Mouse (Mus musculus) kidney, adult 2 months (tissue): ENCODE measurements around the gene Ifnb1. TPM values are rescaled to one million over a fixed set of nuclear protein-coding genes. Genes with fewer than 3 reads are reported as not detected.
"Not testable (repeated sequence)": the region's sequence is repeated elsewhere in the genome, so short reads cannot be mapped to it uniquely, and the experiment has no call there.

Experiments used
- DNase-seq: peaks from one replicate; pipeline ENCODE4 v3.0.0; 2021
- H3K27ac ChIP-seq: fragments of 200-500 bp; 2 replicates; pipeline ENCODE4 v1.5.1; 2012; ENCODE audit warnings: low read depth, low read length, control low read depth, inconsistent platforms; ENCODE audit not compliant: insufficient read depth
- H3K27me3 ChIP-seq: fragments of 200-500 bp; replicated peaks from 2 replicates; pipeline ENCODE4 v1.6.1; 2012; ENCODE audit warnings: mild to moderate bottlenecking, moderate library complexity, low read length, inconsistent platforms; ENCODE audit not compliant: control insufficient read depth, insufficient read depth
- H3K36me3 ChIP-seq: fragments of 200-500 bp; 2 replicates; pipeline ENCODE4 v1.6.1; 2012; ENCODE audit warnings: mild to moderate bottlenecking, moderate library complexity, low read length, inconsistent platforms; ENCODE audit not compliant: control insufficient read depth, insufficient read depth
- H3K4me1 ChIP-seq: fragments of 200-500 bp; 2 replicates; pipeline ENCODE4 v1.6.1; 2011; ENCODE audit warnings: low read length; ENCODE audit not compliant: control insufficient read depth, insufficient read depth
- H3K4me3 ChIP-seq: fragments of 200-500 bp; 2 replicates; pipeline ENCODE4 v1.5.1; 2011; ENCODE audit warnings: mild to moderate bottlenecking, low read depth, low read length, control low read depth; ENCODE audit not compliant: insufficient read depth
- CTCF ChIP-seq: fragments of 200-500 bp; conservative IDR thresholded peaks from 2 replicates; pipeline ENCODE4 v1.5.1; 2011; ENCODE audit warnings: low read depth, mild to moderate bottlenecking, control low read depth, low read length, moderate library complexity, mixed read lengths; ENCODE audit not compliant: insufficient read depth, insufficient read length
- POLR2A ChIP-seq: fragments of 200-500 bp; IDR thresholded peaks from one replicate; pipeline ENCODE4 v1.6.1; 2011; ENCODE audit warnings: low read depth, low read length, control low read depth
- WGBS: fragments of 180-500 bp; shearing (Covaris S2); methylation state at CpG from one replicate; pipeline ENCODE4 v1.1.7; 2018; 5-methylcytosine and 5-hydroxymethylcytosine counted together
- polyA plus RNA-seq: library from polyadenylated mRNA; depleted of rRNA; stranded (reverse); fragments of >200 nt; gene quantifications from 2 replicates; pipeline ENCODE4 v1.2.3, GENCODE M21; 2012; rRNA removed

The Ifnb1 gene
- polyA plus RNA-seq = not detected in 2 replicates

GRCm38 (mm10) chr4:88522674-88523073 lies at the start of gene Ifnb1:
TSS of gene Ifnb1 (minus strand) at chr4:88522774.
- Histone ChIP-seq H3K4me3 (no peak within 1 kb of the TSS), H3K36me3 (no peaks in the 10 kb centered on the region), H3K27ac (no peak within 1 kb of the TSS), H3K27me3 (no peaks in the 10 kb centered on the region), H3K4me1 (no peaks in the 10 kb centered on the region)
- TF ChIP-seq CTCF (no peak), POLR2A (no peak)
- DNase-seq = no peak
- 90% methylated on average over 4 of the region's 4 CpGs for WGBS

DNA sequence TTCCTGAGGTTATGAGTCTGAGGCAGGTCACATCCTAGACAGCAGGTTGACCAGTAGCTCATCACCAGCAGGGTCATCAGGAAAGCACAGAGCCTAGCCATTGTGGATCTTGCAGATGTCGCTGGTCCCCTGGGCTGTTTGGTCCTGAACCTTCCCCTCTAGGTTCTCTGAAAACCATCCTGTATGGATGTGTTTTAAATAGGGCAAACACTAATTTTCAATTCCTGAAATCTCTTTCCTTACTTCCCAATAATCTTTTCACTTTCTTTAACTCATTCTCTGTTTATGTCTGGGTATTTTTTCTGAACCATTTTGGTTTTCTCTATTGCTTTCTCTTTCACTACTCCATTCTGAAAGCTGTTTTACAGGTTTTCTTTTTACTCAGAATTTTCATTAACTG lies 49.1 kb upstream of the Ifnb1 start, which contains the start of gene Ifna14:
Ifna14 (minus strand) TSS at position 101 of the 400 bp plus-strand sequence.
- TF ChIP-seq CTCF = no peak
- no peak for TF ChIP-seq POLR2A
- DNase-seq = no peak
- Histone ChIP-seq H3K36me3 (no peaks in the 10 kb centered on the region), H3K4me1 (no peaks in the 10 kb centered on the region), H3K27ac (no peak within 1 kb of the TSS), H3K27me3 (no peaks in the 10 kb centered on the region), H3K4me3 (no peak within 1 kb of the TSS)
- 79% methylated on average over 1 of the region's 1 CpGs for WGBS

DNA sequence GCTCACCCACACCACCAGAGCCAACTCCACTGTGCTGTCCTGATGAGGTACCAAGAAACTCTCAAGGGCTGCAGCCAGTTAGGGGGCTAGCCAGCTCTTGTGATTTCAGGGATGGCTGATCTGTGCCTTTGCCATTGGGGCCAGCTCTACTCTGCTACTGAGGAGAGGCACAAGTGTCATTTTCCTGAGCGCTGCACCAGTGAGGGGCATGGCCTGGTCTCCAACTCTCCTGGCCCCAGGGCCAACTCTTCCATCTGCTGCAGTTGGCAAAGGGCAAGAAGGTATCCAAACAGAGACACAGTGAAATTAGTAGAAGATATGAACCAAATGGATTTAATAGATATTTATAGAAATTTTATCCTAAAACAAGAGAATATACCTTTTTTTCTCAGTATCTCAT lies 39.2 kb upstream of the Ifnb1 start:
- no peak for TF ChIP-seq CTCF
- no peak for TF ChIP-seq POLR2A
- Histone ChIP-seq H3K27ac (no peak overlapping the region), H3K27me3 (no peaks in the 10 kb centered on the region), H3K4me1 (no peaks in the 10 kb centered on the region), H3K4me3 (no peak overlapping the region), H3K36me3 (no peaks in the 10 kb centered on the region)
- 100% methylated on average over 1 of the region's 1 CpGs for WGBS
- no peak for DNase-seq

DNA sequence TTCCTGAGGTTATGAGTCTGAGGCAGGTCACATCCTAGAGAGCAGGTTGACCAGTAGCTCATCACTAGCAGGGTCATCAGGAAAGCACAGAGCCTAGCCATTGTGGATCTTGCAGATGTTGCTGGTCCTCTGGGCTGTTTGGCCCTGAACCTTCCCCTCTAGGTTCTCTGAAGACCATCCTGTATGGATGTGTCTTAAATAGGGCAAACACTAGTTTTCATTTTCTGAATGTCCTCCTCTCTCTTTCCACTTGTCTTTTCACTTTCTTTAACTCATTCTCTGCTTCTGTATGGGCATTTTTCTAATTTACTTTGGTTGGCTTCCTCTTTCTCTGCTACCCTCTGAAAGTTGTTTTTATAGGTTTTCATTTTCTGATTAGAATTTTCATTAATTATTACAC lies 35.6 kb upstream of the Ifnb1 start, which contains the start of gene Ifna15:
Ifna15 (minus strand) TSS at position 101 of the 400 bp plus-strand sequence.
- not testable (repeated sequence) for H3K27me3 ChIP-seq, DNase-seq, H3K27ac ChIP-seq, H3K4me1 ChIP-seq, H3K4me3 ChIP-seq, H3K36me3 ChIP-seq

DNA sequence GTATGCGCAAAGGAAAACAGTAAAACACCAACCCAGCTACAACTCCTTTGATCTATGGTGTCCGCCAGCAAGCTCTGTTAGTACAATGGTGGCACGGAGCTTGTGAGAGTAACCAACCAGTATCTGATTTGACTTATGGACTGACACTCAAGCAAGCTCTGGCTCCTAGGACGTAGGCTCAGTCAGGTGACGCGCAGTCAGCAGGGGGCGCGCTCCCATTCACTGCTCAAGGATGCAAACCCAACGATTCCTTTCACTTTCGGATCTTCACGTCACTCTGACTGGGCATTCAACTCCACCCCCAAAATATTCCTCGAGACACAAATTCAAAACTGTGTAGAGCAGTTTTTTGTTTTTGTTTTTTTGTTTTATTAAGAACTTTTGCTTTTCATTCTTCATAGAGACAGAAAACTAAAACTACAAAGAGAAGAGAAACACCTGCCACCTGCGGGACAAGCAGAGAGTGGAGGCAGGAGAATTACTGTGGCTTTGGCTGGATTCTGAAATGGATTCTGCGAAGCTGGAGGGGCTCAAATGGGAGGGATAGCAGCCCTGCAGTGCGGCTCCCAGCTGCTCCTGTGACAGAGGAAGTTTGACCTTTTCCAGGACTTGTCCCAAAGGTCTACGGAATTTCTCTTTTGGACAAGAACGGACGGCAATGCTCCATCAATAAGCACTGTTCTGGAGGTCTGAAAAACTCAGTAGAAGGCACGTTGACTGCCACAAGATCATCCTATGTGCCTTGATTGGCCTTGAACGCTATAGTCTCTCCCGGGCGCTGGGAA lies 27.8 kb upstream of the Ifnb1 start:
- TF ChIP-seq CTCF = peak; percentile 96
- TF ChIP-seq POLR2A = no peak
- Histone ChIP-seq H3K4me3 (peak overlapping the region; percentile 47), H3K27me3 (no peaks in the 10 kb centered on the region; the same call in 1 of the 2 replicates), H3K27ac (no peak overlapping the region), H3K36me3 (no peaks in the 10 kb centered on the region), H3K4me1 (no peaks in the 10 kb centered on the region; the same call in 1 of the 2 replicates)
- WGBS = 18% methylated on average over 22 of the region's 22 CpGs
- DNase-seq = peak; percentile 88

DNA sequence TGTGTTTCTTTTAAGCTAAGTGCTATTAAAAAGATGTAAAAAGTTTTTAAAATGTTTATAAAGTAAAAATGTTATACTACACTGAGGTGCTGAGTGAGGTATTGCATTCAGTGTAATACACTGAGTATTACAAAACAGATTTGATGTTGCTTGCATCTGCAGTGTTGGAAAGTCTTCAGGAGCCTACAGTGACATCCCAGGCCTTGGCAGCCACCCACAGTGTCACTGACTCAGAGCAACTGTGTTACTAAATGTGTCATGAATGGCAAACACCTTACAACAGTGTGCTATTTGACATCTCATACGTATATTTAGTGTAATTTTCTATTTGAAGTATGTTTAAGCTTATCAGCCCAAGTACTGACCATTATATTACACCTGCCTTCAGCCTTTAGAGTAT lies 25.4 kb upstream of the Ifnb1 start:
- TF ChIP-seq POLR2A = no peak
- TF ChIP-seq CTCF = no peak
- H3K4me1 ChIP-seq = no peaks in the 10 kb centered on the region; the same call in 1 of the 2 replicates

GRCm38 (mm10) chr4:88543649-88544234 lies 21.2 kb upstream of the Ifnb1 start:
- peak; percentile 74 for DNase-seq
- Histone ChIP-seq H3K4me3 (no peak overlapping the region), H3K4me1 (no peaks in the 10 kb centered on the region), H3K27me3 (no peaks in the 10 kb centered on the region), H3K27ac (no peak overlapping the region), H3K36me3 (no peaks in the 10 kb centered on the region)
- TF ChIP-seq CTCF (peak; percentile 43), POLR2A (no peak)
- WGBS = 53% methylated on average over 2 of the region's 2 CpGs

More for the DNA sequence above, 25.4 kb upstream of the Ifnb1 start:
- no peak for DNase-seq
- WGBS = 94% methylated on average over 1 of the region's 1 CpGs
- Histone ChIP-seq H3K27ac (no peak overlapping the region), H3K4me3 (no peak overlapping the region), H3K36me3 (no peaks in the 10 kb centered on the region), H3K27me3 (no peaks in the 10 kb centered on the region)
